Mouse (Mus musculus) kidney, adult 8-10 months (tissue): ENCODE data around the gene Mindy1.

Source experiments
- DNase-seq, 2 experiments: peaks; one replicate each; pipeline ENCODE4 v3.0.0; 2022

Mindy1 gene

GRCm38 (mm10) chr3:95281216-95282126, at the start of gene Mindy1, which contains the start of gene Prune1:
TSS of gene Mindy1 (plus strand) at chr3:95281345.
TSS of gene Prune1 (minus strand) at chr3:95282076.
- DNase-seq: peak; percentile 99

GRCm38 (mm10) chr3:95232771-95233170, 48.4 kb upstream of the Mindy1 start:
- peak; percentile 73 to 76 for DNase-seq

GRCm38 (mm10) chr3:95233303-95233980, 47.7 kb upstream of the Mindy1 start:
- DNase-seq: peak in 1 of 2 experiments; percentile 47

- peak in 1 of 2 experiments; percentile 47 for DNase-seq
Observed at GRCm38 (mm10) chr3:95235386-95236301, 45.5 kb upstream of the Mindy1 start.

GRCm38 (mm10) chr3:95237541-95238099, 43.5 kb upstream of the Mindy1 start:
- no peak for DNase-seq

- DNase-seq: no peak
Observed at GRCm38 (mm10) chr3:95239022-95239421, 42.1 kb upstream of the Mindy1 start.

GRCm38 (mm10) chr3:95239971-95240370, 41.2 kb upstream of the Mindy1 start:
- DNase-seq: no peak

- DNase-seq: no peak
Observed at GRCm38 (mm10) chr3:95240900-95241299, 40.2 kb upstream of the Mindy1 start.

- DNase-seq: no peak
Observed at GRCm38 (mm10) chr3:95241498-95241897, 39.6 kb upstream of the Mindy1 start, which contains the start of gene Gm128. TSS of gene Gm128 (minus strand) at chr3:95241598.

- DNase-seq: no peak
Observed at GRCm38 (mm10) chr3:95243086-95243485, 38.1 kb upstream of the Mindy1 start.

- DNase-seq: peak in 1 of 2 experiments; percentile 53
Observed at GRCm38 (mm10) chr3:95246465-95247231, 34.5 kb upstream of the Mindy1 start.

GRCm38 (mm10) chr3:95247660-95248336, 33.3 kb upstream of the Mindy1 start:
- DNase-seq: no peak

- DNase-seq: no peak
Observed at GRCm38 (mm10) chr3:95250361-95250760, 30.8 kb upstream of the Mindy1 start.

GRCm38 (mm10) chr3:95250783-95251424, 30.2 kb upstream of the Mindy1 start, which contains the start of gene Bnipl:
TSS of gene Bnipl (minus strand) at chr3:95251193.
- DNase-seq: no peak

- peak in 1 of 2 experiments; percentile 35 for DNase-seq
Observed at GRCm38 (mm10) chr3:95256931-95257330, 24.2 kb upstream of the Mindy1 start.

GRCm38 (mm10) chr3:95261975-95262374, 19.2 kb upstream of the Mindy1 start:
- no peak for DNase-seq

GRCm38 (mm10) chr3:95263089-95263739, 17.9 kb upstream of the Mindy1 start:
- peak; percentile 91 to 93 for DNase-seq

- DNase-seq: no peak
Observed at GRCm38 (mm10) chr3:95264724-95265123, 16.4 kb upstream of the Mindy1 start.

GRCm38 (mm10) chr3:95266052-95266451, 15.1 kb upstream of the Mindy1 start:
- DNase-seq: no peak

GRCm38 (mm10) chr3:95267855-95268254, 13.3 kb upstream of the Mindy1 start:
- peak in 1 of 2 experiments; percentile 42 for DNase-seq
